Mouse (Mus musculus): ENCODE measurements around the gene Sirpa.

DNA sequence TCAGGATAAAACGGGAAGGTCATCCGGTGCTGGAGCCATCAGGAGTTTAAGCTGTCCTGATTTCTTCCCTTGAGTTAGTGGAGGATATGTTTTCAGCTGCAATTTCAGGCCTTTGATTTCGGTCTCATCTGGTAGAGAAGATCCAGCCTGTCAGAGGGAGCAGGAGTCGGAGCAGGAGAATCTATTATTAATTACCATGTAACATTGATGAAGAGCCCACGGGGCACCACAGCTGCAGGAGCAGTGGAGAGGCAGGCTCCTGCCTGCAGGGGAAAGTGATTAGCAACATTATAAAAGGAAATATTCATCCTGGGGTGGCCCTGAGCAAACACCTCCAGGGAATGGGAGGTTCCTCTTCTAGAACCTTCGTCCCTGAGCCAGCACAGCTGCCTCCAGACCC is 36.6 kb upstream of the Sirpa start:
- TF ChIP-seq CTCF (conservative IDR thresholded peaks at IDR 0.05; ENCODE audit: insufficient read depth, insufficient read length, low read depth, low read length) (no peak), POLR2A (IDR thresholded peaks at IDR 0.05; ENCODE audit: low read depth, low read length) (no peak)
